ENCODE assay signal across 9 mouse cellular contexts in genomic region chr14:43983897-43984296, GRCm38 (mm10). TPM values are rescaled to one million over a fixed set of nuclear protein-coding genes. Genes with fewer than 3 reads are reported as not detected.
DNase-seq lines count a peak whose midpoint lies in the region; ATAC-seq and TF ChIP-seq lines count a peak whose summit lies in the region.
"Had no signal": no experiment of that assay in that cellular context is flagged by ENCODE, and none has a peak within 500 bp of the region (broad histone marks: within the 10 kb centered on the region; RNA-seq: fewer than 3 reads in every experiment).

No protein-coding gene starts in this region.

- H3K4me3 ChIP-seq in heart, embryonic 14.5 days (ENCODE audit: control insufficient read depth in 1 of 2, insufficient read depth in 1 of 2, low read depth in 1 of 2, low read length in 2 of 2) = no peak overlapping the region
- H3K4me3 ChIP-seq in kidney, postnatal 0 days (replicated peaks; ENCODE audit: low read depth, low read length) = no peak overlapping the region
- H3K4me3 ChIP-seq in liver, embryonic 11.5 days (ENCODE audit: low read depth, low read length) = no peak overlapping the region
- H3K4me3 ChIP-seq in stomach, embryonic 15.5 days (replicated peaks) = no peak overlapping the region

- no peaks in the 10 kb centered on the region for H3K9me3 ChIP-seq in heart, embryonic 14.5 days (ENCODE audit: control insufficient read depth, low read length)
- H3K9me3 ChIP-seq in kidney, postnatal 0 days (replicated peaks; ENCODE audit: low read length) = no peaks in the 10 kb centered on the region
- H3K9me3 ChIP-seq in liver, embryonic 11.5 days (ENCODE audit: control insufficient read depth, low read length) = no peaks in the 10 kb centered on the region
- H3K9me3 ChIP-seq in stomach, embryonic 15.5 days = no peaks in the 10 kb centered on the region

- no peak overlapping the region for H3K9ac ChIP-seq in heart, embryonic 14.5 days (ENCODE audit: low read length)
- no peak overlapping the region for H3K9ac ChIP-seq in kidney, postnatal 0 days (ENCODE audit: low read depth, low read length)
- H3K9ac ChIP-seq in liver, embryonic 11.5 days (ENCODE audit: low read depth, low read length) = no peak overlapping the region
- no peak overlapping the region for H3K9ac ChIP-seq in stomach, embryonic 15.5 days

- peak; percentile 70 for DNase-seq in 3T3-L1 (ENCODE audit: low read depth, low spot score)
- DNase-seq in adrenal gland, postnatal 4 days (ENCODE audit: low spot score in 2 of 2) = peak; percentile 22 to 30
- DNase-seq in fibroblast of lung, adult 2 months (ENCODE audit: low read depth) = peak; percentile 34
- peak; percentile 65 for DNase-seq in kidney, postnatal 0 days (ENCODE audit: low spot score)
- DNase-seq in liver, embryonic 11.5 days (ENCODE audit: low spot score) = peak; percentile 63
- DNase-seq in natural killer cell, adult 2 months (ENCODE audit: low spot score in 2 of 2) = peak; percentile 0 to 1

- TF ChIP-seq CTCF in kidney, postnatal 0 days (IDR thresholded peaks at IDR 0.05; ENCODE audit: low read depth) = peak; percentile 73

- H3K27ac ChIP-seq in heart, embryonic 14.5 days (replicated peaks in 1 of 2; ENCODE audit: control insufficient read depth in 1 of 2, insufficient read depth in 1 of 2, low read depth in 2 of 2, low read length in 2 of 2) = peak overlapping the region; percentile 30 to 66; a peak in 2 of 4 replicates
- H3K27ac ChIP-seq in kidney, postnatal 0 days = no peak overlapping the region
- H3K27ac ChIP-seq in liver, embryonic 11.5 days (ENCODE audit: low read depth, low read length) = no peak overlapping the region
- H3K27ac ChIP-seq in stomach, embryonic 15.5 days = no peak overlapping the region

- WGBS in heart, embryonic 14.5 days = 0% methylated on average over 3 of the region's 4 CpGs
- 2% methylated on average over 3 of the region's 4 CpGs for WGBS in kidney, postnatal 0 days
- 1% methylated on average over 3 of the region's 4 CpGs for WGBS in liver, embryonic 11.5 days
- 0% methylated on average over 3 of the region's 4 CpGs for WGBS in stomach, embryonic 15.5 days

- H3K4me2 ChIP-seq in heart, embryonic 14.5 days (ENCODE audit: low read length) = peak overlapping the region; percentile 27; the same call in 1 of the 2 replicates
- H3K4me2 ChIP-seq in kidney, postnatal 0 days (ENCODE audit: low read length) = no peak overlapping the region
- no peak overlapping the region for H3K4me2 ChIP-seq in liver, embryonic 11.5 days
- no peak overlapping the region for H3K4me2 ChIP-seq in stomach, embryonic 15.5 days

- H3K27me3 ChIP-seq in heart, embryonic 14.5 days (ENCODE audit: control insufficient read depth, insufficient read depth, low read length) = no peaks in the 10 kb centered on the region
- H3K27me3 ChIP-seq in kidney, postnatal 0 days (ENCODE audit: insufficient read depth, low read length) = no peaks in the 10 kb centered on the region
- no peaks in the 10 kb centered on the region for H3K27me3 ChIP-seq in liver, embryonic 11.5 days (replicated peaks; ENCODE audit: control insufficient read depth, insufficient read depth, low read length)
- H3K27me3 ChIP-seq in stomach, embryonic 15.5 days (replicated peaks) = no peaks in the 10 kb centered on the region

- no peaks in the 10 kb centered on the region; a peak in 1 of 4 replicates for H3K4me1 ChIP-seq in heart, embryonic 14.5 days (ENCODE audit: control insufficient read depth in 2 of 2, insufficient read depth in 2 of 2, low read length in 2 of 2)
- no peaks in the 10 kb centered on the region for H3K4me1 ChIP-seq in kidney, postnatal 0 days (replicated peaks; ENCODE audit: insufficient read depth, low read length)
- no peaks in the 10 kb centered on the region for H3K4me1 ChIP-seq in liver, embryonic 11.5 days (replicated peaks; ENCODE audit: control insufficient read depth, insufficient read depth, low read length)
- H3K4me1 ChIP-seq in stomach, embryonic 15.5 days = no peaks in the 10 kb centered on the region

- H3K36me3 ChIP-seq in heart, embryonic 14.5 days (ENCODE audit: control insufficient read depth, insufficient read depth, low read length) = no peaks in the 10 kb centered on the region
- H3K36me3 ChIP-seq in kidney, postnatal 0 days (ENCODE audit: insufficient read depth, low read length) = no peaks in the 10 kb centered on the region
- H3K36me3 ChIP-seq in liver, embryonic 11.5 days (ENCODE audit: control insufficient read depth, insufficient read depth, low read length) = no peaks in the 10 kb centered on the region
- H3K36me3 ChIP-seq in stomach, embryonic 15.5 days = no peaks in the 10 kb centered on the region

- ATAC-seq in heart, embryonic 14.5 days (ENCODE audit: insufficient number of reproducible peaks, insufficient read depth, low FRiP score, low read depth) = peak; percentile 81
- ATAC-seq in kidney, postnatal 0 days (replicated peaks; ENCODE audit: low FRiP score, low read depth) = peak; percentile 82
- ATAC-seq in liver, embryonic 11.5 days (replicated peaks; ENCODE audit: low FRiP score) = peak; percentile 81
- peak; percentile 56; the same call in 1 of the 2 replicates for ATAC-seq in stomach, embryonic 15.5 days (ENCODE audit: insufficient read depth, low FRiP score, low read depth)

RNA-seq across cellular contexts. Expression of gene Ang6, which starts 18.2 kb away (rescaled TPM):
- not detected for total RNA-seq in adrenal gland, postnatal 4 days (2021)
- polyA plus RNA-seq in heart, embryonic 14.5 days (2014; fragmentation: Nextera tagmentation; extraction: Ambion mirVana) = not detected in 2 replicates
- not detected in 2 replicates for polyA plus RNA-seq in kidney, postnatal 0 days (2015; fragmentation: Nextera tagmentation; extraction: Ambion mirVana)
- not detected in 2 replicates for polyA plus RNA-seq in liver, embryonic 11.5 days (2014; fragmentation: Nextera tagmentation; extraction: Ambion mirVana)
- polyA plus RNA-seq in stomach, embryonic 15.5 days (2015; fragmentation: Nextera tagmentation; extraction: Ambion mirVana) = not detected in 2 replicates
- total RNA-seq: MEL had no signal

RNA-seq across cellular contexts. Expression of gene Ang5, which starts 27.0 kb away (rescaled TPM):
- not detected for total RNA-seq in adrenal gland, postnatal 4 days (2021)
- not detected in 2 replicates for polyA plus RNA-seq in heart, embryonic 14.5 days (2014; fragmentation: Nextera tagmentation; extraction: Ambion mirVana)
- polyA plus RNA-seq in kidney, postnatal 0 days (2015; fragmentation: Nextera tagmentation; extraction: Ambion mirVana) = not detected in 2 replicates
- polyA plus RNA-seq in liver, embryonic 11.5 days (2014; fragmentation: Nextera tagmentation; extraction: Ambion mirVana) = not detected in 2 replicates
- not detected in 2 replicates for polyA plus RNA-seq in stomach, embryonic 15.5 days (2015; fragmentation: Nextera tagmentation; extraction: Ambion mirVana)
- total RNA-seq: MEL had no signal

RNA-seq across cellular contexts. Expression of gene Gm8113, which starts 58.7 kb away (rescaled TPM):
- 10 to 100 TPM; 10.0 to 10.8 TPM for total RNA-seq in adrenal gland, postnatal 4 days (2021)
- 37.9 and 39.2 TPM in 2 replicates for polyA plus RNA-seq in heart, embryonic 14.5 days (2014; fragmentation: Nextera tagmentation; extraction: Ambion mirVana)
- 16.9 and 17.2 TPM in 2 replicates for polyA plus RNA-seq in kidney, postnatal 0 days (2015; fragmentation: Nextera tagmentation; extraction: Ambion mirVana)
- polyA plus RNA-seq in liver, embryonic 11.5 days (2014; fragmentation: Nextera tagmentation; extraction: Ambion mirVana) = 24.1 and 25.5 TPM in 2 replicates
- 12.5 and 14.2 TPM in 2 replicates for polyA plus RNA-seq in stomach, embryonic 15.5 days (2015; fragmentation: Nextera tagmentation; extraction: Ambion mirVana)

Comparison
In these comparisons a context has a peak if more than half of its experiments do, and no peak if none do; other contexts are left out.
1. DNase-seq: peak in every context shown above with its lines; median percentile 70 in 3T3-L1; 65 in kidney, postnatal 0 days; 63 in liver, embryonic 11.5 days; 34 in fibroblast of lung, adult 2 months; 26 in adrenal gland, postnatal 4 days; 0 in natural killer cell, adult 2 months.
2. H3K27ac ChIP-seq: peak in heart, embryonic 14.5 days (2 of 2); none in kidney, postnatal 0 days (single experiment), liver, embryonic 11.5 days (single experiment) and stomach, embryonic 15.5 days (single experiment).
3. Peak in every context shown above with its lines, with median percentiles within 50 percentile points of each other: ATAC-seq.